Mouse (Mus musculus): ENCODE measurements around the gene Pde4d.
A peak's percentile ranks its signal among the peaks of the same experiment; 100 is the strongest.

Pde4d gene

GRCm38 (mm10) chr13:109236047-109236446 lies 786.3 kb downstream of the Pde4d start:
- peak; percentile 47 to 62 for DNase-seq (ENCODE audit: low spot score in 2 of 2)

DNA sequence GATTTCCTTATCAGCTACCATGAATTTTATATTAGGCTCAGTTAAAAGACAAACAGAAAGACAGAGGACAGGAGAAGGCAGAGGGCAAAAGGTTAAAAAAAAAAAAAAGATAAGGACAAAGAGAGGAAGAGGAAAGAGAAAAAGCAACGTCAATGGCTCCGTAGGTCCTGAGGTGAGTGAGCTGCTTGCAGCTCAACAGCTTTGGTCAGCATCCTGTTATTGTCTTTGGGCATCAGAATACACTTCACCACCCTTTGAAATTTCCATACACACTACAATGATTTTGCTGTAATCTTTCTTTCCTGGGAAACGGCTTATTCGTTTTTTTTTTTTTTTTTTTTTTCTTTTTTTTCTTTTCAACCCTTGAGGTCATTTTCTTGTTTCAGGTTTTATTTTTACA lies 788.9 kb downstream of the Pde4d start:
- no peak for DNase-seq (ENCODE audit: low spot score in 2 of 2)

DNA sequence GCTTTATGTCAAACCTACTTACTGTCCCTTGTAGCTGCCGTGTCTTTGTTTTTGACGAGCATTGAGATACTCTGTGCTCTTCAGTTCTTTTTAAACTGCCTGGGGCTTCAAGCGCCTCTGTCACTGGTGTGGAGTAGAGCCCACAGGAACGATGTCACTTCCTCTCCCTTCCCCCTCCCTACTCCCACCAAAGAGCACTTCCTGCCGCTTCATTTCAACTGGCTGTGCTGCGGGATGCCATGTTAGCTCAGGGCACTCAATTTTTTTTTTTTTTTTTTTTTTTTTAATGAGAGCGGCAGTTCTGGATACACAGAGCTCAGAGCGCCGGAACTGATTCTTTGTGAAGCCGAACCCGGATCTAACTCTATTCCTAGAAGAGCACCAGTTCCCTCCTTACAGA lies 789.5 kb downstream of the Pde4d start:
- peak in 1 of 2 experiments; percentile 28 for DNase-seq (ENCODE audit: low spot score in 2 of 2)

DNA sequence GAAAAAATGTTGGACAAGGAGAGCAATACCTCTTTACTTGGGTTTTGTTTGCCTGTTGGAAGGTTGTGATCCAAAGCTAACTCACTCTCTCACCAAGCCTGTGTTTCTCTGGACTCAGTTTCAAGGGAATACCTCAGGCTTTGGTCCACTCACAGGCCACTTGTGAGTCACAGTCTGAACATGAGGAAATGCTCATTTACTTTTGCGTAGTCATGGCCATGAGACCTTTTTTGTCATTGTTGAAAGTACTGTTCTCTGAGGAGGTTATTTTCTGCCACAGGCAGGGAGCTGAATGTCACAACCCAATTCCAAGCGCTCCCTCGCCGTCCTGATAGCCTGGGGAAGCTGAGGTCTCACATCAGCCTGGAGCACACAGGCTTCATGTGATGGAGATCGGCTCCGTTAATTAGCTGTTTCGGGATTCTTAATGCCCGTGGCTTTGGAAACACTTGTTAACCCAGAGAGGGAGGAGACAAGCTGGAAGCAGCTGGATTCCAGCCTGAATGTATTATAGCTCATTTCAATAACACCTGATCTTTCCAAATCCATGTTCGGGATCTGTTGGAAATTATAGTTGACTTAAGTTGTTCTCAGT lies 792.8 kb downstream of the Pde4d start:
- no peak for DNase-seq (ENCODE audit: low spot score in 2 of 2)

- DNase-seq (ENCODE audit: low spot score in 2 of 2), result no peak
Observed at GRCm38 (mm10) chr13:109243160-109243559, 793.4 kb downstream of the Pde4d start.

GRCm38 (mm10) chr13:109247061-109247460 lies 797.3 kb downstream of the Pde4d start:
- DNase-seq (ENCODE audit: low spot score in 2 of 2), result no peak

DNA sequence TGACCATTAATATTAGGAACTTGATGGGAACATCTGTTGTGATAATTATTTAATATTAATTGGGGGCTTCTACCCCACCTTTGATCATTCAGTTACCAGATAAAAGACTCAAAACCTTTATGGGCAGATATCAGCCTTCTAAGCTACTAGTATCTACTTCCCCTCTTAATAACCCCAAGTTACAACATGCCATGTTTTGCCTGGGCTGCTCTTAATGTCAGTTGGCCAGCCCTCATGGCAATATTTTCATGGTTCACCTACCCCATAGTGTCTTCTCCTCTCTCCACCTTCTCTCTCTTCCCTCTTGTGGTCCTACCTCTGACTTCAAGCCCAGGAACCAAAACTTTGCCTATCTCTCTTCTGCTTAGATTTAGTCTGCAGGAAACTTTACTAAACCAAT lies 799.6 kb downstream of the Pde4d start:
- no peak for DNase-seq (ENCODE audit: low spot score in 2 of 2)

DNA sequence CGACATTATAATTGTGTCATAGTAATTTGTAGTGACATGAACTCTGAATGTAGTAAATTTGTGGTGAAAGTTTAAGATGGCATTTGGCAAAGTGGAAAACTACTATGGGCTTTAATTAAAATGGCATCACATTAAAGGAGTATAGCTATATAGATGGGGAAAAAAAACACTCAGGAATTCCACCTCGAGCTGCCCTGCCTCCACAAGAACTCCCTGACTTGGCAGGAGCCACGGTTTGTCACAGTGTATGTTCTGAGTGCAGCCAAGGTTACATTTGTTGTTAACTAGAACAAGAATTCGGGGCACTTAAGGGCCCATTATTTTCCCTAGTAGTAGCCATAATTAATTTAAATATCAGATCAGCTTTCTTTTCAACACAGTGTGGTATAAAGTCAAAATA lies 805.9 kb downstream of the Pde4d start:
- no peak for DNase-seq (ENCODE audit: low spot score in 2 of 2)

DNA sequence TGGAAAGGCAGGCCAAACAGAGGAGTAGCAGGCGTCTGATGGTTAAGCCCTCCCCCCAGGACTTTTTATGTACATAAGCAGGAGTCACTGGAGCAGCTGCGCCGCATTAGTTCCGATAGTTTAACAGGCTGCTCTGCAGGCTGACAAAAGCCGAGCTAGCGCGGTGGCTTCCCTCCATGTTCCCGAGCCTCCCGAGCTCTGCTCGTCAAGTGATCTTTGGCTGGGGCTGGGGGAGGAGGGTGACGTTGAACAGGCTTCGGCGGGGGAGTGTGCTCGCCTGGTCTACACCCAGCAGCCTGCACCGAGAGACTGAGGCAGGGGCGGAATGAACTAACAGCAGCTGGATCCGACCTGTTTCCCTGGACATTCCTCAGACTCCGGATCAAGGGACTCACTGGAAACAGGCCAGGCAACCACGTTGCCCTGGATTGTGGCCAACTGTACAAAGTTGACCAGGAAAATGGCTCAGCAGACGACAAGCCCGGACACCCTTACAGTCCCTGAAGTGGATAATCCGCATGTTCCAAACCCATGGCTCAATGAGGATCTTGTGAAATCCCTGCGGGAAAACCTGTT lies 810.6 kb downstream of the Pde4d start:
- DNase-seq (ENCODE audit: low spot score in 2 of 2), result peak; percentile 16 to 39

GRCm38 (mm10) chr13:109260796-109261516 lies 811.2 kb downstream of the Pde4d start:
- DNase-seq (ENCODE audit: low spot score in 2 of 2), result no peak

GRCm38 (mm10) chr13:109261642-109262220 lies 812.0 kb downstream of the Pde4d start:
- DNase-seq (ENCODE audit: low spot score in 2 of 2), result no peak

- DNase-seq (ENCODE audit: low spot score in 2 of 2), result no peak
Observed at GRCm38 (mm10) chr13:109262501-109262900, 812.8 kb downstream of the Pde4d start.

DNA sequence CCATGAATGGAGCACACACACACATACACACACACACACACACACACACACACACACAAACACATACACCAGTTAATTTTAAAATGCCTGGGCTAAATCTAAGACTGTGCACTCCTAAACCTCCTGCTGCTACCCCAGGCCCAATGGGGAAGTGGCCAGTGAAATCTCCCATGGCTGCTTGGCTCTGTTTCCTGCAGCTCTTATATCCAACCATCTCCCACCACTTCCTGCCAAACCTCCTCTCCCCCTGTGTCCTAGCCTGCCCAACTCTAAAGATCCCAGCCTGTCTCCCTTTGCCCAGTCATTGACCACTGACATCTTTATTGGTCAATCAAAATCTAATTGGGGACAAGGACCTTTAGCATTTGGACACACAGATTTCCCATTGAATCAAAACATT lies 814.1 kb downstream of the Pde4d start:
- DNase-seq (ENCODE audit: low spot score in 2 of 2), result no peak

- DNase-seq (ENCODE audit: low spot score in 2 of 2), result no peak
Observed at GRCm38 (mm10) chr13:109268253-109268652, 818.5 kb downstream of the Pde4d start.

GRCm38 (mm10) chr13:109268659-109269322 lies 819.0 kb downstream of the Pde4d start:
- no peak for DNase-seq (ENCODE audit: low spot score in 2 of 2)

GRCm38 (mm10) chr13:109274869-109275268 lies 825.1 kb downstream of the Pde4d start:
- no peak for DNase-seq (ENCODE audit: low spot score in 2 of 2)

DNA sequence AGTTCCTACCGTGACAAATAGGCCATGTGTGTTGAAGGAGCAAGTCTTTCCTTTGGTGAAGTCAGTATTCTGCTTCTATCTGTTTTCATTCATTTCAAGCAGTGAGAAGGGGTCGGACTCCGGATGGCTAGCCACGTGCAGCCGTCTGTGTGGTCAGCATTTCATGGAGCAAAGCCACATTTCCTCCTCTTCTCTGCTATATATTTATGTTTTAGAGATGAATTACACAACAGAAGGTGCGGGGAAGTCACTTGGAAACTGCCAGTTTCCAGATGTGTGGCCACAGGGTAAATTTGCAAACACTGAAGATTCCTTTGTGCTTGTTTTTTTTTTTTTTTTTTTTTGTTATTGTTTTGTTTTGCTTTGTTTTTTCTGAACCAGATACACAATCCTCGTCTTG lies 828.0 kb downstream of the Pde4d start:
- no peak for DNase-seq (ENCODE audit: low spot score in 2 of 2)

GRCm38 (mm10) chr13:109278504-109278912 lies 828.8 kb downstream of the Pde4d start:
- peak; percentile 16 to 61 for DNase-seq (ENCODE audit: low spot score in 2 of 2)

DNA sequence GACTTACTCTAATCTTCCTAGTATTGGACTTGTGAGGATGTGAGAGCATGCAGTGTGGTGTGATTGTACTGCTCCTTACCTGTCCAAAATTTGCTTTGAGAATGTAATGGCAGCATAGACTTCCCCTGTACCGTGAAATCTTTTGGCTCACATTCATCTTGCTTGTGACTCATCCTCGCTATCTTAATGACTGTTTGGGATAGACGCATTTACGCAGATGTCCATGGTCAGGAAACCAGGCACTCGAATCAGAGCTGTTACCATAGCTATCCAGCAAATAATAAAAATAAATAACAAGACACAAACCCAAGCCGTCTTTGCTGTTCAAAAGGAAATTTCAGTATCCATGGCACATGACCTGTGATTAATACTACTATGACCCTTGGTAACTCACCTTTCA lies 829.5 kb downstream of the Pde4d start:
- DNase-seq (ENCODE audit: low spot score in 2 of 2), result no peak

GRCm38 (mm10) chr13:109280433-109280832 lies 830.7 kb downstream of the Pde4d start:
- peak; percentile 28 to 50 for DNase-seq (ENCODE audit: low spot score in 2 of 2)

DNA sequence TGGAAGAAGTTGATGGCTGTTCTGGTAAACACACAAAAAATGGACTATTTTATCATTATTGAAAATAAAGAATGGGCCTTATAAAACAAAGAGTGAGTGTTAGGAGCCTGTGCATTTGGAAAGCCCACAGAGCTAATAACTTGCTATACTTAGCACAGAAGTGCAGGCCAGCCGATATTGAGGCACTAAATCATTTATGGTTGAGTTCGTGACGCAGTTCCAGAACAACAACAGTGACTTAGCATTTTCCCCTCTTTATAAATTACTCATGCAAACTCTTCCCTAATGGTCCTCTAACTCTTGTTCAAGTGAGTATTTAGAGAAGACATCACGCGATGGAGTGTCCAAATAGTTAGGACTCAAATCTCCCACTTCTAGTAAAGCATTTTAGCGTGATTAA lies 837.7 kb downstream of the Pde4d start:
- no peak for DNase-seq (ENCODE audit: low spot score in 2 of 2)

DNA sequence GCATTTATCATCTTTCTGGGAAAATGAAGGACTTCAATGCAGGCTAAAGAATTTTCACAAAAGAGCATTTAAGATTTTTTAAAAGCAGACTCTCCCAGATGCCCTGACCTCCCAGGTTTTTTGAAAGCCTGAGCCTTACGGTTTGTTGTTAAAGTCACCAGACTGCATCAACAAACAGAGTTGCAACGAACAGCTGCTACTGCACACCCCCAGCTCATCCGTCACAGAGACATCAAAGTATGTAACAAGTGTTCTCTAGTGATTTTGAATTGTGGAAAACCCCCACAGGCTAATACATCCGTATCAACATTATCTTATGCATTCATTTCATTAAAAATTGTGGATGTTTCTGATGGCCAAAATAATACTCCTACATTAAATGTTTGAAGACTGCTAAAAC lies 841.2 kb downstream of the Pde4d start:
- no peak for DNase-seq (ENCODE audit: low spot score in 2 of 2)

Measured in right cerebral cortex, postnatal 36 days (tissue).